Mouse (Mus musculus) thymus, adult 18-20 months (tissue): ENCODE measurements around the gene Yme1l1.

Experiments
- DNase-seq, 2 experiments: peaks; one replicate each; pipeline ENCODE4 v3.0.0; 2022; ENCODE audit warnings: mixed read lengths in 2 of 2

Gene Yme1l1

GRCm38 (mm10) chr2:23155777-23156607 is at the start of gene Yme1l1, which contains the start of gene Mastl:
TSS of gene Yme1l1 (plus strand) at chr2:23156369.
TSS of gene Mastl (minus strand) at chr2:23156024.
- DNase-seq, result peak; percentile 97

- no peak for DNase-seq
These were observed 36.6 kb upstream of the Yme1l1 start for GRCm38 (mm10) chr2:23119573-23119972.

GRCm38 (mm10) chr2:23155199-23155621 is 959 bp upstream of the Yme1l1 start:
- DNase-seq, result no peak

GRCm38 (mm10) chr2:23156608-23157081 is 476 bp downstream of the Yme1l1 start:
- no peak for DNase-seq

GRCm38 (mm10) chr2:23172305-23172704 is 16.1 kb downstream of the Yme1l1 start:
- DNase-seq, result no peak

- DNase-seq, result no peak
These were observed 38.2 kb downstream of the Yme1l1 start for GRCm38 (mm10) chr2:23194366-23194765.

- no peak for DNase-seq
These were observed 44.9 kb downstream of the Yme1l1 start for GRCm38 (mm10) chr2:23201034-23201433.

- DNase-seq, result peak in 1 of 2 experiments; percentile 3
These were observed 46.9 kb downstream of the Yme1l1 start for GRCm38 (mm10) chr2:23202900-23203670.

GRCm38 (mm10) chr2:23207070-23207526 is 50.9 kb downstream of the Yme1l1 start, which contains the start of gene 4931423N10Rik:
TSS of gene 4931423N10Rik (plus strand) at chr2:23207476.
- no peak for DNase-seq

GRCm38 (mm10) chr2:23213661-23214060 is 57.5 kb downstream of the Yme1l1 start:
- no peak for DNase-seq

- DNase-seq, result no peak
These were observed 69.0 kb downstream of the Yme1l1 start for GRCm38 (mm10) chr2:23225199-23225598.

- DNase-seq, result no peak
These were observed 72.3 kb downstream of the Yme1l1 start for GRCm38 (mm10) chr2:23228463-23228862.

- no peak for DNase-seq
These were observed 78.0 kb downstream of the Yme1l1 start for GRCm38 (mm10) chr2:23234065-23234773.
